Mouse (Mus musculus): ENCODE results near the gene Ten1. TPM values are rescaled to one million over a fixed set of nuclear protein-coding genes. Genes with fewer than 3 reads are reported as not detected.

Gene Ten1
- polyA plus RNA-seq, 1 experiment from 2014 or later: 56.7 TPM

- H3K9me3 ChIP-seq (ENCODE audit: control insufficient read depth, low read length): no peaks in the 10 kb centered on the region; the same call in 1 of the 2 replicates
- no peak for DNase-seq (ENCODE audit: low spot score)
- no peak overlapping the region for H3K4me3 ChIP-seq (ENCODE audit: low read depth, low read length)
- WGBS: 77% methylated on average over 11 of the region's 11 CpGs
- 0 out of 2 replicates have a peak, but pooled peaks cover 3% of the 10 kb centered on the region for H3K4me1 ChIP-seq (ENCODE audit: control insufficient read depth, insufficient read depth, low read length)
- no peak for ATAC-seq (ENCODE audit: insufficient number of reproducible peaks, low FRiP score, low TSS enrichment, low read depth)
- no peak overlapping the region for H3K27ac ChIP-seq (replicated peaks; ENCODE audit: low read depth, low read length)
- H3K27me3 ChIP-seq (ENCODE audit: control insufficient read depth, insufficient read depth, low read length): peaks cover 7% of the 10 kb centered on the region
- no peak overlapping the region for H3K4me2 ChIP-seq (ENCODE audit: low read depth, severe bottlenecking)
- no peaks in the 10 kb centered on the region for H3K36me3 ChIP-seq (ENCODE audit: control insufficient read depth, insufficient read depth, low read length)
- no peak overlapping the region for H3K9ac ChIP-seq (ENCODE audit: low read length)
Observed at GRCm38 (mm10) chr11:116216549-116216948, 17.9 kb downstream of the Ten1 start.

- 90% methylated on average over 2 of the region's 2 CpGs for WGBS
- ATAC-seq (ENCODE audit: insufficient number of reproducible peaks, low FRiP score, low TSS enrichment, low read depth) (no peak), DNase-seq (ENCODE audit: low spot score) (no peak)
- Histone ChIP-seq H3K27me3 (ENCODE audit: control insufficient read depth, insufficient read depth, low read length) (peaks cover 21% of the 10 kb centered on the region), H3K4me3 (ENCODE audit: low read depth, low read length) (no peak overlapping the region), H3K9ac (ENCODE audit: low read length) (no peak overlapping the region), H3K4me1 (ENCODE audit: control insufficient read depth, insufficient read depth, low read length) (peaks cover 6% of the 10 kb centered on the region; the same call in 1 of the 2 replicates), H3K9me3 (ENCODE audit: control insufficient read depth, low read length) (no peaks in the 10 kb centered on the region; the same call in 1 of the 2 replicates), H3K4me2 (ENCODE audit: low read depth, severe bottlenecking) (no peak overlapping the region), H3K36me3 (ENCODE audit: control insufficient read depth, insufficient read depth, low read length) (no peaks in the 10 kb centered on the region), H3K27ac (replicated peaks; ENCODE audit: low read depth, low read length) (no peak overlapping the region)
Observed at GRCm38 (mm10) chr11:116218263-116218662, 19.6 kb downstream of the Ten1 start.

GRCm38 (mm10) chr11:116218737-116219400, 20.2 kb downstream of the Ten1 start:
- Histone ChIP-seq H3K36me3 (ENCODE audit: control insufficient read depth, insufficient read depth, low read length) (no peaks in the 10 kb centered on the region), H3K4me2 (ENCODE audit: low read depth, severe bottlenecking) (no peak overlapping the region), H3K9ac (ENCODE audit: low read length) (no peak overlapping the region), H3K27me3 (ENCODE audit: control insufficient read depth, insufficient read depth, low read length) (peaks cover 26% of the 10 kb centered on the region), H3K4me1 (ENCODE audit: control insufficient read depth, insufficient read depth, low read length) (peaks cover 6% of the 10 kb centered on the region; the same call in 1 of the 2 replicates), H3K9me3 (ENCODE audit: control insufficient read depth, low read length) (no peaks in the 10 kb centered on the region; the same call in 1 of the 2 replicates), H3K27ac (replicated peaks; ENCODE audit: low read depth, low read length) (no peak overlapping the region), H3K4me3 (ENCODE audit: low read depth, low read length) (no peak overlapping the region)
- ATAC-seq (ENCODE audit: insufficient number of reproducible peaks, low FRiP score, low TSS enrichment, low read depth): no peak
- DNase-seq (ENCODE audit: low spot score): no peak
- WGBS: 62% methylated on average over 7 of the region's 7 CpGs

DNA sequence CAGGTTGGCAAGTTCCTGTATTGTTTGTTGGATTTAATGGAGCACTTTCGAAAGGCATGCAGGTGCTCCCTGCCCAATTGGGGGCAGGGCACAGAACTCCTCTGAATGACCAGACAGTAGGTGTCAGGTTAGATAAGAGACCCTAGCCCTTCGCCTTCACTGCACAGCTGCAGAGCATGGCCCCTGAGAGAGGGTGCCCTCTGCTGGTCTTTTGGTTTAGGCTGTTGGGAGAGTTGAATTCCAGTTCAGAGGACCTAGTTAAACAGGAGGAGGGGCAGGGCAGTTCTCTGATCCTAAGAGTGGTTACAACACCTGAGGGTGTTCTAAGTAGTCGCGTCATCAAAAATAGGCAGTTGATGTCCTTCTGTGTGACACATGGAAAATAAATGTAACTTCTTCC, 21.2 kb downstream of the Ten1 start:
- Histone ChIP-seq H3K36me3 (ENCODE audit: control insufficient read depth, insufficient read depth, low read length) (no peaks in the 10 kb centered on the region), H3K27me3 (ENCODE audit: control insufficient read depth, insufficient read depth, low read length) (peaks cover 27% of the 10 kb centered on the region), H3K4me1 (ENCODE audit: control insufficient read depth, insufficient read depth, low read length) (peaks cover 6% of the 10 kb centered on the region; the same call in 1 of the 2 replicates), H3K4me3 (ENCODE audit: low read depth, low read length) (no peak overlapping the region), H3K27ac (replicated peaks; ENCODE audit: low read depth, low read length) (no peak overlapping the region), H3K9me3 (ENCODE audit: control insufficient read depth, low read length) (no peaks in the 10 kb centered on the region; the same call in 1 of the 2 replicates), H3K9ac (ENCODE audit: low read length) (no peak overlapping the region), H3K4me2 (ENCODE audit: low read depth, severe bottlenecking) (no peak overlapping the region)
- 16% methylated on average over 4 of the region's 4 CpGs for WGBS
- DNase-seq (ENCODE audit: low spot score) (peak; percentile 82), ATAC-seq (ENCODE audit: insufficient number of reproducible peaks, low FRiP score, low TSS enrichment, low read depth) (no peak)

DNA sequence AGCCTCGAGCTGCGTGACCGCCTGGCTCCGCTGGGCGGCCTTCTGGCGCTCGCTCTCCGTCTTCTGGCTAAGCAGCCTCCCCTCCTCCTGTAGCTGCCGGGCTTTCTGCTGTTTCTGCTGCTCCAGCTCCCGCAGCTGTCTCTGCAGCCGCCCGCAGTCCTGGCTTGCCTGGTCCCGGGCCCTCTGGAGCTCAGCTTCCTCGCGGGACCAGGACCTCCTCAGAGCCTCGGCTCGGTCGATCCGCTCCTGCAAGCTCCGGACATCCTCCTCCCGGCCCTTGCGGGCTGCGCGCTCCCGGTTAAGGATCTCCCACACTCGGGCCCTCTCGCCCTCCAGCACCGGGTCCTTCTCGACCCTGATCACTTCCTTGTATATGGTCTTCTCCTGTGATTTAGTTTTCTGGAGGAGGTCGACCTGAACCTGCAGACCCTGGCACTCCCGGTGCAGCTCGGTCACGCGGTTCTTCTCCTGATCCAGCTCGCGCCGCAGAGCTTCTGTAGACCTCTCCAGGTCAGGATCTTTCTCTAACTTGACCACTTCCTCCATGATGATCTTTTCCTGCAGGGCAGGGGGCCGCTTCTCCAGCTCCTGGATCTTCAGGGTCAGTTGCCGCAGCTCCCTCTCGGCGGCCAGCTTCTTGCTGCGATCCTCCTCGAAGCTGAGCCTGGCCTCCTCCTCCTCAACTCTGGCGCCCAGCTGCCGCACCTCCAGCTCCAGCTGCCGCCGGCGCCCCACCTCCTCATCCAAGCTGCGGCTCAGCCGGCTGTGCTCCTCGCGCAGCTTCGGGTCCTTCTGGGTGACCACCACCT, 23.5 kb downstream of the Ten1 start:
- 14% methylated on average over 53 of the region's 53 CpGs for WGBS

DNA sequence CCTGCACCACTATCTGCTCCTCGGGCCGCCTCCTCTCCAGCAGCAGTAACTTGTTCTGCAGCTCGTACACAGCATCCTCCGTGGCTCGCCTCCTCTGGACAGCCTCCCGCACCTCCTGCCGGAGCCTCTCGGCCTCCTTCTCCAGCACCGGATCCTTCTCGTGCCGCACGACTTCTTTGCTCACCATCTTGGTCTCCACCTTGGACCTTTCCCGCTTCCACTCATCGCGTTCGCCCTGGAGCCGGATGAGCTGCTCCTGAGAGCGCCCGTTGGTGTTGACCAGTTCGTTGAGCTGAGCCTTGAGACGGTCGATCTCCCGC, 24.0 kb downstream of the Ten1 start:
- DNase-seq (ENCODE audit: low spot score): peak; percentile 73
- Histone ChIP-seq H3K9me3 (ENCODE audit: control insufficient read depth, low read length) (no peaks in the 10 kb centered on the region; the same call in 1 of the 2 replicates), H3K36me3 (ENCODE audit: control insufficient read depth, insufficient read depth, low read length) (no peaks in the 10 kb centered on the region), H3K9ac (ENCODE audit: low read length) (peak overlapping the region; percentile 53), H3K4me1 (ENCODE audit: control insufficient read depth, insufficient read depth, low read length) (peaks cover 6% of the 10 kb centered on the region; the same call in 1 of the 2 replicates), H3K27ac (replicated peaks; ENCODE audit: low read depth, low read length) (no peak overlapping the region), H3K27me3 (ENCODE audit: control insufficient read depth, insufficient read depth, low read length) (peaks cover 27% of the 10 kb centered on the region), H3K4me3 (ENCODE audit: low read depth, low read length) (peak overlapping the region; percentile 29), H3K4me2 (ENCODE audit: low read depth, severe bottlenecking) (peak overlapping the region; percentile 72)
- no peak for ATAC-seq (ENCODE audit: insufficient number of reproducible peaks, low FRiP score, low TSS enrichment, low read depth)
- WGBS: 9% methylated on average over 23 of the region's 23 CpGs

More for the DNA sequence above, 23.5 kb downstream of the Ten1 start:
- Histone ChIP-seq H3K36me3 (ENCODE audit: control insufficient read depth, insufficient read depth, low read length) (no peaks in the 10 kb centered on the region), H3K9me3 (ENCODE audit: control insufficient read depth, low read length) (no peaks in the 10 kb centered on the region; the same call in 1 of the 2 replicates), H3K4me2 (ENCODE audit: low read depth, severe bottlenecking) (peak overlapping the region; percentile 72), H3K27me3 (ENCODE audit: control insufficient read depth, insufficient read depth, low read length) (peaks cover 27% of the 10 kb centered on the region), H3K4me3 (ENCODE audit: low read depth, low read length) (peak overlapping the region; percentile 29), H3K9ac (ENCODE audit: low read length) (peak overlapping the region; percentile 53), H3K27ac (replicated peaks; ENCODE audit: low read depth, low read length) (no peak overlapping the region), H3K4me1 (ENCODE audit: control insufficient read depth, insufficient read depth, low read length) (peaks cover 6% of the 10 kb centered on the region; the same call in 1 of the 2 replicates)
- DNase-seq (ENCODE audit: low spot score) (peak; percentile 61), ATAC-seq (ENCODE audit: insufficient number of reproducible peaks, low FRiP score, low TSS enrichment, low read depth) (no peak)

- H3K9me3 ChIP-seq (ENCODE audit: control insufficient read depth, low read length): no peaks in the 10 kb centered on the region; the same call in 1 of the 2 replicates
- no peak overlapping the region for H3K4me2 ChIP-seq (ENCODE audit: low read depth, severe bottlenecking)
- WGBS: 2% methylated on average over 2 of the region's 2 CpGs
- ATAC-seq (ENCODE audit: insufficient number of reproducible peaks, low FRiP score, low TSS enrichment, low read depth): no peak
- peaks cover 4% of the 10 kb centered on the region; the same call in 1 of the 2 replicates for H3K4me1 ChIP-seq (ENCODE audit: control insufficient read depth, insufficient read depth, low read length)
- no peak overlapping the region for H3K4me3 ChIP-seq (ENCODE audit: low read depth, low read length)
- no peak overlapping the region for H3K9ac ChIP-seq (ENCODE audit: low read length)
- no peak overlapping the region for H3K27ac ChIP-seq (replicated peaks; ENCODE audit: low read depth, low read length)
- H3K36me3 ChIP-seq (ENCODE audit: control insufficient read depth, insufficient read depth, low read length): no peaks in the 10 kb centered on the region
- peak; percentile 93 for DNase-seq (ENCODE audit: low spot score)
- peaks cover 21% of the 10 kb centered on the region for H3K27me3 ChIP-seq (ENCODE audit: control insufficient read depth, insufficient read depth, low read length)
Observed at GRCm38 (mm10) chr11:116226414-116226813, 27.8 kb downstream of the Ten1 start.

- no peaks in the 10 kb centered on the region for H3K4me1 ChIP-seq (ENCODE audit: control insufficient read depth, insufficient read depth, low read length)
- H3K9me3 ChIP-seq (ENCODE audit: control insufficient read depth, low read length): no peaks in the 10 kb centered on the region
- peaks cover 5% of the 10 kb centered on the region for H3K27me3 ChIP-seq (ENCODE audit: control insufficient read depth, insufficient read depth, low read length)
- ATAC-seq (ENCODE audit: insufficient number of reproducible peaks, low FRiP score, low TSS enrichment, low read depth) (no peak), DNase-seq (ENCODE audit: low spot score) (no peak)
- no peaks in the 10 kb centered on the region for H3K36me3 ChIP-seq (ENCODE audit: control insufficient read depth, insufficient read depth, low read length)
- H3K9ac ChIP-seq (ENCODE audit: low read length): no peak overlapping the region
- H3K4me2 ChIP-seq (ENCODE audit: low read depth, severe bottlenecking): no peak overlapping the region
- 81% methylated on average over 4 of the region's 4 CpGs for WGBS
- no peak overlapping the region for H3K27ac ChIP-seq (replicated peaks; ENCODE audit: low read depth, low read length)
- H3K4me3 ChIP-seq (ENCODE audit: low read depth, low read length): no peak overlapping the region
Observed at GRCm38 (mm10) chr11:116228699-116229098, 30.0 kb downstream of the Ten1 start.
